Mouse (Mus musculus) ovary, postnatal 14 days (tissue): Measurements from ENCODE around the gene Fem1b.

ENCODE experiments used
- DNase-seq: peaks from one replicate; pipeline ENCODE4 v3.0.0; 2022; ENCODE audit warnings: low spot score

Fem1b gene

GRCm38 (mm10) chr9:62778721-62779120 is 33.0 kb downstream of the Fem1b start:
- no peak for DNase-seq

GRCm38 (mm10) chr9:62777461-62777860 is 34.3 kb downstream of the Fem1b start:
- DNase-seq = peak; percentile 52

GRCm38 (mm10) chr9:62775464-62775863 is 36.3 kb downstream of the Fem1b start:
- no peak for DNase-seq

GRCm38 (mm10) chr9:62772746-62773145 is 39.0 kb downstream of the Fem1b start:
- no peak for DNase-seq

- no peak for DNase-seq
Measured at GRCm38 (mm10) chr9:62768361-62768760, 43.4 kb downstream of the Fem1b start.

GRCm38 (mm10) chr9:62767464-62767863 is 44.3 kb downstream of the Fem1b start:
- DNase-seq = no peak

GRCm38 (mm10) chr9:62765346-62765745 is 46.4 kb downstream of the Fem1b start:
- no peak for DNase-seq

GRCm38 (mm10) chr9:62763478-62763877 is 48.3 kb downstream of the Fem1b start:
- no peak for DNase-seq

GRCm38 (mm10) chr9:62759601-62760000 is 52.1 kb downstream of the Fem1b start:
- no peak for DNase-seq

GRCm38 (mm10) chr9:62758288-62758687 is 53.4 kb downstream of the Fem1b start:
- no peak for DNase-seq

- DNase-seq = no peak
Measured at GRCm38 (mm10) chr9:62750381-62750780, 61.4 kb downstream of the Fem1b start.

- DNase-seq = no peak
Measured at GRCm38 (mm10) chr9:62749666-62750065, 62.1 kb downstream of the Fem1b start.

GRCm38 (mm10) chr9:62746646-62747045 is 65.1 kb downstream of the Fem1b start:
- DNase-seq = no peak

GRCm38 (mm10) chr9:62744558-62745275 is 67.0 kb downstream of the Fem1b start:
- peak; percentile 27 for DNase-seq
